Mouse (Mus musculus) forebrain, embryonic 14.5 days (tissue): ENCODE measurements at regions not wholly inside any gene's neighbourhood (a gene's known extent, or its start where the extent isn't known, plus 50 kb on each side); places are given as distances from the start of the nearest gene placed in this dataset.

Source experiments
- ATAC-seq: fragments of 200-750 bp; cut with Nextera tagmentation; 2 replicates; pipeline ENCODE4 v1.8.0; 2017; ENCODE audit warnings: mild to moderate bottlenecking, moderate library complexity
- DNase-seq: peaks from one replicate; pipeline ENCODE4 v3.0.0-alpha.2; 2015; ENCODE audit warnings: low spot score
- H3K27ac ChIP-seq: fragments of 300-500 bp; sonication (generic); 2 replicates; pipeline ENCODE4 v1.5.1; 2014; ENCODE audit warnings: low read depth, mild to moderate bottlenecking, control low read depth, low read length, moderate library complexity
- H3K27me3 ChIP-seq: fragments of 300-500 bp; sonication (generic); replicated peaks from 2 replicates; pipeline ENCODE4 v1.6.1; 2014; ENCODE audit warnings: low read length, control low read depth, mixed read lengths; ENCODE audit not compliant: control insufficient read depth, insufficient read depth
- H3K36me3 ChIP-seq: fragments of 300-500 bp; sonication (generic); 2 replicates; pipeline ENCODE4 v1.6.1; 2014; ENCODE audit warnings: low read length, control low read depth; ENCODE audit not compliant: control insufficient read depth, insufficient read depth
- H3K4me1 ChIP-seq: fragments of 300-500 bp; sonication (generic); 2 replicates; pipeline ENCODE4 v1.6.1; 2014; ENCODE audit warnings: antibody characterized with exemption, low read length, control low read depth; ENCODE audit not compliant: control insufficient read depth, insufficient read depth
- H3K4me2 ChIP-seq: fragments of 300-500 bp; sonication (generic); 2 replicates; pipeline ENCODE4 v1.6.1; 2014; ENCODE audit warnings: mild to moderate bottlenecking, control low read depth, low read length
- H3K4me3 ChIP-seq: fragments of 300-500 bp; sonication (generic); 2 replicates; pipeline ENCODE4 v1.5.1; 2014; ENCODE audit warnings: low read depth, low read length, control low read depth
- H3K9ac ChIP-seq: fragments of 300-500 bp; sonication (generic); 2 replicates; pipeline ENCODE4 v1.6.1; 2014; ENCODE audit warnings: mild to moderate bottlenecking, low read length, control low read depth, moderate library complexity
- H3K9me3 ChIP-seq: fragments of 300-500 bp; sonication (generic); replicated peaks from 2 replicates; pipeline ENCODE4 v1.6.1; 2016; ENCODE audit warnings: low read length, control low read depth, mixed read lengths; ENCODE audit not compliant: control insufficient read depth
- WGBS: fragments of 180-500 bp; shearing (Covaris S2); extraction: QIAGEN DNeasy Blood & Tissue Kit; methylation state at CpG from one replicate; pipeline ENCODE4 v1.1.7; 2014; 5-methylcytosine and 5-hydroxymethylcytosine counted together

DNA sequence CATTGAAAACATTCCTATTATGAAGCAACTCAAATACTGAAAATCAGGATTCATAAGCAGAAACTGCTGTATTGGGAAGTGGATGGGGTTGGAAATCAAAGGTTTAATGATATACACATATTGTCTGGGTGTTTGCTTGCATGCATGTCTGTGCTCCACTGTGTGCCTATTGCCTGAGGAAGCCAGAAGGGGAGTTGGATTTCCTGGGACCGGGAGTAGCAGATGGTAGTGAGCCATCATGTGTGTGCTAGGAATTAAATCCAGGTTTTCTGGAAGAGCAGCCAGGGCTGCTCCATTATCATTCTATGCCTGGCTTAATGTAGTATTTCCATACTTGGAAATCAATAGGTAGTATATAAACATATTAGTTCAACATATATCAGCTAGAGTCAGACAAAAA, 271.0 kb upstream of the Marcks start:
- WGBS: 41% methylated on average over 1 of the region's 1 CpGs
- no peak overlapping the region for H3K27ac ChIP-seq
- H3K4me1 ChIP-seq: no peaks in the 10 kb centered on the region
- ATAC-seq (peak; percentile 75), DNase-seq (peak; percentile 59)
- H3K9ac ChIP-seq: no peak overlapping the region
- H3K27me3 ChIP-seq: no peaks in the 10 kb centered on the region
- no peaks in the 10 kb centered on the region for H3K9me3 ChIP-seq
- no peak overlapping the region for H3K4me2 ChIP-seq
- H3K4me3 ChIP-seq: no peak overlapping the region
- no peaks in the 10 kb centered on the region for H3K36me3 ChIP-seq

DNA sequence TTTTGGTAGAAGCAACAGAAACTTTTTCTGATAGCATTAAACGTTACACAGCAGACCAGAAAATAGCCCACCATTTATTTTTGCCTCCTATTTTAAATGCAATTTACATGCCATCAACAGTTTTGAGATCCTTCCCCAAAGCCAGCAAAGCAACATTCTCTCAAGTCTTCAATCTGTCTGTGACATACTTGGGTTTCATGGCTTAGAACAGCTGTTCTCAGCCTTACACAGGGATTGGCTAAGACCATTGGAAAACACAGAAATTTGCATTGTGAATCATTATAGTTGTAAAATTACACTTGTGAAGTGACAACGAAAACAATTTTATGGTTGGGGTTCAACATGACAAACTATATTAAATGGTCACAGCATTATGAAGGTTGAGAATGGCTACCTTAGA, 268.8 kb upstream of the Marcks start:
- Histone ChIP-seq H3K36me3 (no peaks in the 10 kb centered on the region), H3K4me1 (no peaks in the 10 kb centered on the region), H3K4me2 (no peak overlapping the region), H3K9me3 (no peaks in the 10 kb centered on the region), H3K4me3 (no peak overlapping the region), H3K9ac (no peak overlapping the region), H3K27ac (no peak overlapping the region), H3K27me3 (no peaks in the 10 kb centered on the region)
- no peak for ATAC-seq
- DNase-seq: no peak
- 92% methylated on average over 2 of the region's 2 CpGs for WGBS

DNA sequence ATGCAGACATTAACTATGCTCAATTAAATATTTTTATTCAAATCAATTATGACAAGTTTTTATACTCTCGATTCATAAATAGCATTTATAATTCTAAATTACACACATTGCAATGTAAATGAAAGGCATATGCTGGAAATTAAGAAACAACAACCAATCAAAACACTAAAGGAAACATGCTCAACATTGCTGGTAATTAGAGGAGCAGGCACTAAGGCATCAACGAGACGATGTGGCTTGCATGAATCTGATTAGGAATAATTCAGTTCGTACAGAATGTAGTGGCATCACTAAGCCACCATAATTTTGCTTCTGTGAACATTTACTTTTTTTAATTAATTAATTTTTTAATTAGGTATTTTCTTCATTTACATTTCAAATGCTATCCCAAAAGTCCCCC, 266.2 kb upstream of the Marcks start:
- ATAC-seq: peak; percentile 66
- peak; percentile 64 for DNase-seq
- no peaks in the 10 kb centered on the region for H3K9me3 ChIP-seq
- H3K4me2 ChIP-seq: no peak overlapping the region
- H3K36me3 ChIP-seq: no peaks in the 10 kb centered on the region
- peaks cover 11% of the 10 kb centered on the region; the same call in 1 of the 2 replicates for H3K4me1 ChIP-seq
- H3K27me3 ChIP-seq: no peaks in the 10 kb centered on the region
- H3K27ac ChIP-seq: no peak overlapping the region
- no peak overlapping the region for H3K9ac ChIP-seq
- WGBS: 57% methylated on average over 4 of the region's 4 CpGs
- H3K4me3 ChIP-seq: no peak overlapping the region

DNA sequence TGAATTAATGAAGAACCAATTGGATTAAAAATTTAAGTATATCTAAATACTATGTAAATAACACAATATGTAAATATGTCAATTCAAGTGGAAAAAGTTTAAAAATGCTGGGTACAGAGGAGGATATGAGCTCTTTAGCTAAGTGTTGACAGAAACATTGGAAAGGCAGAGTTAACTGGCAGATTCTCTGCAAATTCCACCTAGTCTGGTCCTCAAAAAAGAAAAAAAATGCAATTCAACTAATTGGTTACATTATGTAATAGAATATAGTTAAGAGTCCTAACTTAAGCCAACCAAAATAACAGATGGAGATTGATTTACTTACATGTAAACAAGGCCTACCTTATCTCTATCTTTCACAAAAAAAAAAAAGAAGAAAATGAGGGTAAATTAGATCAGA, 265.7 kb upstream of the Marcks start:
- Histone ChIP-seq H3K27ac (no peak overlapping the region), H3K9me3 (no peaks in the 10 kb centered on the region), H3K4me2 (no peak overlapping the region), H3K4me3 (no peak overlapping the region), H3K36me3 (no peaks in the 10 kb centered on the region), H3K4me1 (peaks cover 11% of the 10 kb centered on the region; the same call in 1 of the 2 replicates), H3K27me3 (no peaks in the 10 kb centered on the region), H3K9ac (no peak overlapping the region)
- DNase-seq (peak; percentile 58), ATAC-seq (no peak)

DNA sequence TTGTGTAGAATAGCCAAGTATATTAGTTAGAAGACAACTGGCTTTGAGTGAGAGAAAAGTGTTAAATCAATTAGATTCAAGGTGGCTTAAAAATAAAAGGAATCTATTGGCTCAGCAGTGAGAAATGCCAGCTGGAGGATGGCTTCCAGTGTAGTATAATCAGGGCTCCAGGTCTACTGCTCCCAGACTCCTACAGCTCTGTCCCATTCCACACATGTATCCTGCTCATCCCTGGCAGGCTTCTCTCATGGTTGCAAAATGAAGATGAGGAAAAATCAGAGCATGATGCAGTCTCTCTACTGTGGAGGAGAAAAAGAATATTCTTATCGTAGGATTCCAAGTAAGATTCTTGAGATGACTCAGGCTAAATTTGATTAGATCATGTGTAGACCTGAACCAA, 263.7 kb upstream of the Marcks start:
- peaks cover 15% of the 10 kb centered on the region for H3K4me1 ChIP-seq
- no peak for ATAC-seq
- H3K4me2 ChIP-seq: no peak overlapping the region
- no peak overlapping the region for H3K9ac ChIP-seq
- no peak overlapping the region for H3K4me3 ChIP-seq
- no peak overlapping the region for H3K27ac ChIP-seq
- DNase-seq: no peak
- WGBS: 93% methylated on average over 1 of the region's 1 CpGs
- H3K27me3 ChIP-seq: no peaks in the 10 kb centered on the region
- H3K36me3 ChIP-seq: no peaks in the 10 kb centered on the region
- no peaks in the 10 kb centered on the region for H3K9me3 ChIP-seq

DNA sequence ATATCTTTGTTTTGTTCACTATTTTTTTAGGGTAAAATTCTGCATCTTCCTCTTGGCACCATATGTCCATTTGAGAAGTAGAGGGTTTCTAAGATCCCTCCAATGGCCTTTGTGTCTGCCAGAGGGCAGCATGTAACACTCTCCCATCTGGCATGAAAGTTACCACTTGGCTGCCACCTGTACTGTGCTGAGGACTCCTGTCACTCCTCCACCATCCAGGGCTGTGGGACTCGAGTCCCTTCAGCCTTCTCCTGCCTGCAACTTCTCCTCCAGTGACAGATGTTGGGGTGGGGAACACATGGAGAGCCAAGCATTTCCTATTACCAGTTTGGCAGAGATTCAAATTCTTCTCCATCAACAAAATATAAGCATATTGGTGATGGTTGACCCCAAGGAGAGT, 262.3 kb upstream of the Marcks start:
- Histone ChIP-seq H3K4me1 (peaks cover 19% of the 10 kb centered on the region), H3K4me3 (no peak overlapping the region), H3K9me3 (no peaks in the 10 kb centered on the region), H3K36me3 (no peaks in the 10 kb centered on the region), H3K9ac (no peak overlapping the region), H3K4me2 (no peak overlapping the region), H3K27me3 (no peaks in the 10 kb centered on the region), H3K27ac (0 out of 2 replicates have a peak overlapping the region, but pooled peaks have one; percentile 9)
- DNase-seq (peak; percentile 69), ATAC-seq (peak; percentile 61; the same call in 1 of the 2 replicates)
- WGBS: 33% methylated on average over 1 of the region's 1 CpGs

DNA sequence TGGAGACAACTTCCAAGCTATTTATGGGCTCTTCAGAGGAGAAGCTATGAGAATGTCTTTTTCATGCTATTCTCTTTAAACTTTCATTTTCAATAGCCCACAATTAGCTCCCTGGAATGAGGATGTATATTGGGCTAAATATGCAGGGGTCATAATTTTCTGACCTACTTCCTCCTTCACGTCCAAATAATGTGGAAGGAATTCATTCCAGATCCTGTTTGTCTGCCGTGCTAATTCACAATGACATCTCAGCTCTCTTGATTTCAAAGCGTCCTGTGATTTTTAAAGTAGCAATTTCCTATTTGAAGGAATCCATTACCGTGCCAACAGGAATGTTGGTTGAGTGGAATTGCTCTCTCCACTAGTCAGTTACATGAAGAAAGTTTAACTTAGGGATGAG, 261.7 kb upstream of the Marcks start:
- Histone ChIP-seq H3K36me3 (no peaks in the 10 kb centered on the region), H3K27me3 (no peaks in the 10 kb centered on the region), H3K4me1 (peaks cover 19% of the 10 kb centered on the region), H3K4me2 (no peak overlapping the region), H3K27ac (no peak overlapping the region), H3K9me3 (no peaks in the 10 kb centered on the region), H3K9ac (no peak overlapping the region), H3K4me3 (no peak overlapping the region)
- WGBS: 38% methylated on average over 4 of the region's 4 CpGs
- ATAC-seq: no peak
- no peak for DNase-seq

DNA sequence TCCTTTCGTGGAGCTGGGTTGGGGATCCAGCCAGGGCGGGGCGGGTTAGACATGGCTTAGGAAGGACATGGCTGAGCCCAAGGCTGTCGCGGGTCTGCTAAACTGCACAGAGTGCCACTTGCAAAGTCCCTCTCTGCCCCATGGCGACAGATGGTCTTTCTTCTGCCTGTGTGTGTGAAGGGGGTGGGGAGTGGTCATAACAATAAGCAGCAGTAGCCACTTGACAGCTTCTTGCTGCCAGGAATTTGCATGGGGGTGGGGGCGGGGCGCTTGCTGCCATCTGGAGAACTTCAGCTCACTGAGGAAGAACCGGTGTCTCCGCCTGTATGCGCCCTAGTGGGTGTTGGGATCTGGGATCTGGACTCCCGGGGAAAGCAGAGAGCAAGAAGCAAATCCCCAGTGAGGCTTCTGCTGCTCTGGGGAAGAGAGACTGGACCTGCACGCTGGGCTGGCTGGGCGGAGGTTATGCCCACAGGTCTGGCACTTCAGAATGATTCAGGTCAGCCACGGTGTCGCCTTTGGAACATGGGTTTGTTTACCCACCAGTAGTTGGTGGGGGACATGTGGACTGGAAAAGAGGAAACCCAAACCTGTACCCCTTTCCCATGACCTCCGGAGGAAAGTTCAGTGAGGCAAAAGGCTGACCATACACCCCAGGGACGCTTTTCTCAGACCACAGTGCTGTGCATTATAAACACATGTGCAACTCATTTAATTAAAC, 258.7 kb upstream of the Marcks start:
- Histone ChIP-seq H3K9me3 (no peaks in the 10 kb centered on the region), H3K9ac (peak overlapping the region; percentile 55), H3K27me3 (no peaks in the 10 kb centered on the region), H3K4me3 (peak overlapping the region; percentile 20), H3K36me3 (no peaks in the 10 kb centered on the region), H3K27ac (peak overlapping the region; percentile 80), H3K4me1 (peaks cover 19% of the 10 kb centered on the region), H3K4me2 (peak overlapping the region; percentile 54)
- DNase-seq (peak; percentile 91), ATAC-seq (peak; percentile 98)
- WGBS: 5% methylated on average over 18 of the region's 18 CpGs

DNA sequence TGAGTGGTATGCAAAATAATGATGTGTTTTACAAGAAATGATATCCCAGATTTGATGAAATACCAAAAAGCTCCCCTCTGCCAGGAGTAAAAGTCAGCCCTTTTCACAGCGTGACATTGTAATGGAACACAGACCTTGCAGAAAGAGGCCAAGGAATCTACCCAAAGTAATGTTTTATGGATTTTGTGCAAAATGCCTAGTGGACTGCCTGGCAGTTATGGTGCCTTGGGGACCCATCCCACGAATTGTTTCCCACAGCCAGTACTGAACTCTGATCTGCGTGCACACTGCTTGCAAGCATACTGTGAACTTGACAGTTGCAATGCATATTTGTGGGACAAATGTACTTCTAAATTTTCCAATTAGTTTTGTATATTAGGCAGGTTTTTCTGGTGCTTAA, 251.3 kb upstream of the Marcks start:
- DNase-seq (no peak), ATAC-seq (no peak)
- Histone ChIP-seq H3K4me1 (no peaks in the 10 kb centered on the region), H3K27me3 (no peaks in the 10 kb centered on the region), H3K4me3 (no peak overlapping the region), H3K36me3 (no peaks in the 10 kb centered on the region), H3K9ac (no peak overlapping the region), H3K27ac (no peak overlapping the region), H3K4me2 (no peak overlapping the region), H3K9me3 (no peaks in the 10 kb centered on the region)
- WGBS: 79% methylated on average over 3 of the region's 3 CpGs
